Mouse (Mus musculus) spleen, adult 2 months (tissue): ENCODE results near the gene Irx4.

ENCODE experiments used
- CTCF ChIP-seq: fragments of 200-500 bp; IDR thresholded peaks from 2 replicates; pipeline ENCODE4 v1.5.1; 2011; ENCODE audit warnings: mild to moderate bottlenecking, inconsistent platforms; ENCODE audit not compliant: insufficient read depth, insufficient read length, insufficient replicate concordance; ENCODE audit errors: extremely low read depth
- POLR2A ChIP-seq: fragments of 200-500 bp; IDR thresholded peaks from 2 replicates; pipeline ENCODE4 v1.6.1; 2011; ENCODE audit warnings: low read depth, low read length, inconsistent platforms

DNA sequence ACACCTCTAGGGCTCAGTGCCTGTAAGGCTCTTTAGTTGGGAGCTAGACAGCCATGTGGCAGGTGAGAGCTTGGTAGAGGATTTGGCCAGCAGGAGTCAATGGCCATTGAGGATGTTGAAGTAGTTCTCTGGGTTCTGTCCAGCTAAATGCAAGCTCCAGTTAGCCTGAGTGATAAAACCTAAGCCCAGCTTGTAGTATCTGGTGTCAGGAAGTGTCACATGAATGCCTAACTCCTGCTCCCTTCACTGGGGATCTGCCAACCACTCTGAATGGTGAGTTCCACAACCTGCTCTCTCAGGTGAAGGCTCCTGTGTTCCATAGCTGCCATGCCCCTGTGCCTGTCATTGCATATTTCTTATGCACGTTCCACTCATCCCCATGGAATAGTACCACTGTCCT, 23.3 kb downstream of the Irx4 start:
- no peak for TF ChIP-seq CTCF
- no peak for TF ChIP-seq POLR2A
